ENCODE assay signal across 8 mouse cellular contexts in the genomic region with DNA sequence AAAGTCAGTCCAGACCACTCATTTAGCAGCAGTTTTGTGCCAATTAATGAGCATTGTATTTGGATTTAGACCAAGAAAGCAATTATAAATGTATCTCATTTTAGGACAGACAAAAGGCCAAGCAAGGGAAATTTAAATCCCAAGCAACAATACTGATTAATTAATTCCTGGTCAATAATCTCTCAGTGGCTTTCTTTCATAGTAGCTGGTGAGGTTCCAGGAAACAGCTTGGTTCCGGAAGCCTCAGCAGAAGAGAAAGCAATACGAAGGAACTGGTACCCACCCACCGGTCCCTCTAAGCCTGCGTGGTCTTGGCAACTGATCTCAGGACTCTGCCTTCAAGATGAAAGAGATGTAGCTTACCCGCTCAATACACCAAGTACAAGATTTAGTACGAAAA.
"Had no signal": no experiment of that assay in that cellular context is flagged by ENCODE, and none has a peak within 500 bp of the region (broad histone marks: within the 10 kb centered on the region; RNA-seq: fewer than 3 reads in every experiment).

No protein-coding gene starts in this region.

- H3K27ac ChIP-seq: limb, embryonic 13.5 days; liver, embryonic 14.5 days; midbrain, embryonic 12.5 days; stomach, postnatal 0 days had no signal

- H3K27me3 ChIP-seq: midbrain, embryonic 12.5 days had no signal

- H3K9me3 ChIP-seq: limb, embryonic 13.5 days; midbrain, embryonic 12.5 days had no signal

- H3K4me1 ChIP-seq: midbrain, embryonic 12.5 days had no signal

- H3K4me2 ChIP-seq: limb, embryonic 13.5 days; midbrain, embryonic 12.5 days had no signal

- H3K9ac ChIP-seq: limb, embryonic 13.5 days; liver, embryonic 14.5 days; midbrain, embryonic 12.5 days had no signal

- H3K36me3 ChIP-seq: limb, embryonic 13.5 days; midbrain, embryonic 12.5 days had no signal

- H3K4me3 ChIP-seq: layer of hippocampus, adult 2 months; limb, embryonic 13.5 days; midbrain, embryonic 12.5 days had no signal

- DNase-seq: kidney, adult 9 months; left cerebral cortex, postnatal 4 days; lung, adult 18-20 months had no signal
